Mouse (Mus musculus) small intestine, adult 2 months (tissue): ENCODE results near the gene Dach1. TPM values are rescaled to one million over a fixed set of nuclear protein-coding genes. Genes with fewer than 3 reads are reported as not detected.

Experiments
- H3K27ac ChIP-seq: fragments of 200-500 bp; 2 replicates; pipeline ENCODE4 v1.5.1; 2012; ENCODE audit warnings: low read depth, low read length, control low read depth, inconsistent platforms; ENCODE audit not compliant: insufficient read depth
- H3K27me3 ChIP-seq: fragments of 200-500 bp; 2 replicates; pipeline ENCODE4 v1.6.1; 2012; ENCODE audit warnings: mild to moderate bottlenecking, moderate library complexity, low read length, inconsistent platforms; ENCODE audit not compliant: control insufficient read depth, insufficient read depth
- H3K36me3 ChIP-seq: fragments of 200-500 bp; 2 replicates; pipeline ENCODE4 v1.6.1; 2012; ENCODE audit warnings: mild to moderate bottlenecking, low read length, control low read depth, inconsistent platforms; ENCODE audit not compliant: control insufficient read depth, insufficient read depth
- H3K4me1 ChIP-seq: fragments of 200-500 bp; 2 replicates; pipeline ENCODE4 v1.6.1; 2012; ENCODE audit warnings: low read length, inconsistent platforms, mixed read lengths; ENCODE audit not compliant: control insufficient read depth, insufficient read depth, insufficient read length
- H3K4me3 ChIP-seq: fragments of 200-500 bp; 2 replicates; pipeline ENCODE4 v1.5.1; 2012; ENCODE audit warnings: low read depth, mild to moderate bottlenecking, control low read depth, inconsistent platforms, low read length, moderate library complexity
- CTCF ChIP-seq: fragments of 200-500 bp; IDR thresholded peaks from 2 replicates; pipeline ENCODE4 v1.5.1; 2012; ENCODE audit warnings: low read depth, mild to moderate bottlenecking, control low read depth, inconsistent platforms, low read length, moderate library complexity, mixed read lengths; ENCODE audit not compliant: insufficient replicate concordance, insufficient read length; ENCODE audit errors: extremely low read depth
- POLR2A ChIP-seq: fragments of 200-500 bp; IDR thresholded peaks from 2 replicates; pipeline ENCODE4 v1.6.1; 2012; ENCODE audit warnings: low read depth, mild to moderate bottlenecking, control low read depth, inconsistent platforms, low read length, moderate library complexity
- whole genome bisulfite sequencing: fragments of 180-500 bp; shearing (Covaris S2); methylation state at CpG from one replicate; pipeline ENCODE4 v1.1.7; 2018; 5-methylcytosine and 5-hydroxymethylcytosine counted together
- polyA plus RNA-seq: library from polyadenylated mRNA; depleted of rRNA; stranded (reverse); fragments of >200 nt; gene quantifications from 2 replicates; pipeline ENCODE4 v1.2.3, GENCODE M21; 2012

Dach1 gene
- polyA plus RNA-seq, 1 experiment = 3.9 TPM

GRCm38 (mm10) chr14:98037175-98037574, 132.4 kb downstream of the Dach1 start:
- no peak overlapping the region for H3K4me3 ChIP-seq
- WGBS = 28% methylated on average over 3 of the region's 3 CpGs

GRCm38 (mm10) chr14:98035261-98035660, 134.3 kb downstream of the Dach1 start:
- WGBS = 0% methylated on average over 1 of the region's 1 CpGs
- no peak overlapping the region for H3K27ac ChIP-seq
- TF ChIP-seq CTCF (no peak), POLR2A (no peak)

More at GRCm38 (mm10) chr14:98037175-98037574, 132.4 kb downstream of the Dach1 start:
- no peak for TF ChIP-seq CTCF
- no peak overlapping the region for H3K27ac ChIP-seq
- H3K36me3 ChIP-seq = no peaks in the 10 kb centered on the region
- no peaks in the 10 kb centered on the region for H3K4me1 ChIP-seq
- H3K27me3 ChIP-seq = no peaks in the 10 kb centered on the region

GRCm38 (mm10) chr14:98023540-98023939, 146.0 kb downstream of the Dach1 start:
- 39% methylated on average over 4 of the region's 4 CpGs for WGBS
- no peaks in the 10 kb centered on the region for H3K36me3 ChIP-seq

More at GRCm38 (mm10) chr14:98035261-98035660, 134.3 kb downstream of the Dach1 start:
- H3K36me3 ChIP-seq = no peaks in the 10 kb centered on the region
- no peaks in the 10 kb centered on the region for H3K4me1 ChIP-seq
- H3K4me3 ChIP-seq = no peak overlapping the region
- H3K27me3 ChIP-seq = no peaks in the 10 kb centered on the region

GRCm38 (mm10) chr14:98014053-98014452, 155.5 kb downstream of the Dach1 start:
- TF ChIP-seq CTCF (no peak), POLR2A (no peak)
- WGBS = 55% methylated on average over 1 of the region's 1 CpGs
- Histone ChIP-seq H3K4me1 (no peaks in the 10 kb centered on the region), H3K36me3 (no peaks in the 10 kb centered on the region), H3K27ac (no peak overlapping the region), H3K27me3 (no peaks in the 10 kb centered on the region), H3K4me3 (no peak overlapping the region)

More at GRCm38 (mm10) chr14:98023540-98023939, 146.0 kb downstream of the Dach1 start:
- H3K27me3 ChIP-seq = no peaks in the 10 kb centered on the region
- H3K27ac ChIP-seq = no peak overlapping the region
- H3K4me1 ChIP-seq = 0 out of 2 replicates have a peak, but pooled peaks cover 3% of the 10 kb centered on the region
- TF ChIP-seq POLR2A (no peak), CTCF (no peak)
- no peak overlapping the region for H3K4me3 ChIP-seq

- Histone ChIP-seq H3K27me3 (no peaks in the 10 kb centered on the region), H3K36me3 (no peaks in the 10 kb centered on the region), H3K4me3 (no peak overlapping the region), H3K4me1 (no peaks in the 10 kb centered on the region), H3K27ac (no peak overlapping the region)
- no peak for TF ChIP-seq POLR2A
- TF ChIP-seq CTCF = no peak
- WGBS = 80% methylated on average over 6 of the region's 6 CpGs
These were observed 161.1 kb downstream of the Dach1 start for GRCm38 (mm10) chr14:98008501-98008900.

GRCm38 (mm10) chr14:98002021-98002680, 167.4 kb downstream of the Dach1 start:
- no peaks in the 10 kb centered on the region for H3K4me1 ChIP-seq
- TF ChIP-seq POLR2A = no peak
- TF ChIP-seq CTCF = no peak
- 11% methylated on average over 1 of the region's 1 CpGs for WGBS
- no peak overlapping the region for H3K4me3 ChIP-seq
- H3K36me3 ChIP-seq = no peaks in the 10 kb centered on the region
- no peak overlapping the region for H3K27ac ChIP-seq
- H3K27me3 ChIP-seq = no peaks in the 10 kb centered on the region

- Histone ChIP-seq H3K27ac (no peak overlapping the region), H3K4me1 (no peaks in the 10 kb centered on the region), H3K27me3 (no peaks in the 10 kb centered on the region), H3K36me3 (no peaks in the 10 kb centered on the region), H3K4me3 (no peak overlapping the region)
- TF ChIP-seq CTCF (no peak), POLR2A (no peak)
These were observed 171.0 kb downstream of the Dach1 start for GRCm38 (mm10) chr14:97998584-97998983.

- no peak for TF ChIP-seq POLR2A
- no peak for TF ChIP-seq CTCF
- H3K27me3 ChIP-seq = no peaks in the 10 kb centered on the region
- no peak overlapping the region for H3K27ac ChIP-seq
- 33% methylated on average over 3 of the region's 3 CpGs for WGBS
- no peak overlapping the region for H3K4me3 ChIP-seq
- no peaks in the 10 kb centered on the region for H3K4me1 ChIP-seq
- no peaks in the 10 kb centered on the region for H3K36me3 ChIP-seq
These were observed 186.3 kb downstream of the Dach1 start for GRCm38 (mm10) chr14:97983251-97983650.
